Mouse (Mus musculus) left cerebral cortex, postnatal 10 days (tissue): Measurements from ENCODE around the gene Gm20683. TPM values are rescaled to one million over a fixed set of nuclear protein-coding genes. Genes with fewer than 3 reads are reported as not detected.

Experiments
- DNase-seq, 2 experiments: peaks; one replicate each; pipeline ENCODE4 v3.0.0; 2021 to 2022; ENCODE audit warnings: low spot score in 2 of 2, mixed read lengths in 1 of 2; ENCODE audit errors: extremely low spot score in 1 of 2
- intact Hi-C: fragments of 180-260 bp; cut with DNase I; formaldehyde crosslinking; loops from one replicate; pipeline ENCODE4 v1.15.1; 2025
- total RNA-seq, 2 experiments: library from RNA; stranded (reverse); gene quantifications; 2 replicates each; pipeline ENCODE4 v1.2.3; 2021

The Gm20683 gene
- total RNA-seq, result 10 to 100 TPM; 28.7 to 29.9 TPM

GRCm38 (mm10) chr17:25841117-25841880 lies at the start of gene Gm20683:
Gm20683 (minus strand) TSS chr17:25841763.
- intact Hi-C loops, result no loop called here
- no peak for DNase-seq

GRCm38 (mm10) chr17:25888837-25889236 lies 47.3 kb upstream of the Gm20683 start:
- intact Hi-C loops, result no loop called here
- DNase-seq, result no peak

- DNase-seq, result no peak
- intact Hi-C loops, result no loop called here
Measured at GRCm38 (mm10) chr17:25887467-25887866, 45.9 kb upstream of the Gm20683 start.

- DNase-seq, result no peak
- intact Hi-C loops, result no loop called here
Measured at GRCm38 (mm10) chr17:25886806-25887205, 45.2 kb upstream of the Gm20683 start.

- intact Hi-C loops, result no loop called here
- peak in 1 of 2 experiments; percentile 51 for DNase-seq
Measured at GRCm38 (mm10) chr17:25885636-25886035, 44.1 kb upstream of the Gm20683 start.

- DNase-seq, result no peak
- intact Hi-C loops, result no loop called here
Measured at GRCm38 (mm10) chr17:25883824-25884223, 42.3 kb upstream of the Gm20683 start.

- intact Hi-C loops, result no loop called here
- no peak for DNase-seq
Measured at GRCm38 (mm10) chr17:25883268-25883667, 41.7 kb upstream of the Gm20683 start.

- intact Hi-C loops, result no loop called here
- no peak for DNase-seq
Measured at GRCm38 (mm10) chr17:25882306-25882705, 40.7 kb upstream of the Gm20683 start.

- no peak for DNase-seq
- intact Hi-C loops, result no loop called here
Measured at GRCm38 (mm10) chr17:25881691-25882090, 40.1 kb upstream of the Gm20683 start.

- peak in 1 of 2 experiments; percentile 76 for DNase-seq
- intact Hi-C loops, result no loop called here
Measured at GRCm38 (mm10) chr17:25880913-25881641, 39.5 kb upstream of the Gm20683 start.

GRCm38 (mm10) chr17:25880196-25880910 lies 38.8 kb upstream of the Gm20683 start, which contains the start of gene Wfikkn1:
Wfikkn1 (minus strand) TSS chr17:25880858.
- intact Hi-C loops, result no loop called here
- DNase-seq, result no peak

- DNase-seq, result peak in 1 of 2 experiments; percentile 50
- intact Hi-C loops, result no loop called here
Measured at GRCm38 (mm10) chr17:25879750-25880149, 38.2 kb upstream of the Gm20683 start.

GRCm38 (mm10) chr17:25879261-25879660 lies 37.7 kb upstream of the Gm20683 start:
- intact Hi-C loops, result no loop called here
- peak in 1 of 2 experiments; percentile 69 for DNase-seq

- DNase-seq, result no peak
- intact Hi-C loops, result no loop called here
Measured at GRCm38 (mm10) chr17:25878611-25879180, 37.1 kb upstream of the Gm20683 start.

GRCm38 (mm10) chr17:25877741-25878610 lies 36.4 kb upstream of the Gm20683 start:
- intact Hi-C loops, result no loop called here
- peak in 1 of 2 experiments; percentile 55 for DNase-seq

GRCm38 (mm10) chr17:25877025-25877424 lies 35.5 kb upstream of the Gm20683 start:
- intact Hi-C loops, result no loop called here
- DNase-seq, result no peak

- intact Hi-C loops, result no loop called here
- DNase-seq, result no peak
Measured at GRCm38 (mm10) chr17:25876347-25876915, 34.9 kb upstream of the Gm20683 start.
